8 mouse cellular contexts compared by ENCODE assay signal in the genomic region with DNA sequence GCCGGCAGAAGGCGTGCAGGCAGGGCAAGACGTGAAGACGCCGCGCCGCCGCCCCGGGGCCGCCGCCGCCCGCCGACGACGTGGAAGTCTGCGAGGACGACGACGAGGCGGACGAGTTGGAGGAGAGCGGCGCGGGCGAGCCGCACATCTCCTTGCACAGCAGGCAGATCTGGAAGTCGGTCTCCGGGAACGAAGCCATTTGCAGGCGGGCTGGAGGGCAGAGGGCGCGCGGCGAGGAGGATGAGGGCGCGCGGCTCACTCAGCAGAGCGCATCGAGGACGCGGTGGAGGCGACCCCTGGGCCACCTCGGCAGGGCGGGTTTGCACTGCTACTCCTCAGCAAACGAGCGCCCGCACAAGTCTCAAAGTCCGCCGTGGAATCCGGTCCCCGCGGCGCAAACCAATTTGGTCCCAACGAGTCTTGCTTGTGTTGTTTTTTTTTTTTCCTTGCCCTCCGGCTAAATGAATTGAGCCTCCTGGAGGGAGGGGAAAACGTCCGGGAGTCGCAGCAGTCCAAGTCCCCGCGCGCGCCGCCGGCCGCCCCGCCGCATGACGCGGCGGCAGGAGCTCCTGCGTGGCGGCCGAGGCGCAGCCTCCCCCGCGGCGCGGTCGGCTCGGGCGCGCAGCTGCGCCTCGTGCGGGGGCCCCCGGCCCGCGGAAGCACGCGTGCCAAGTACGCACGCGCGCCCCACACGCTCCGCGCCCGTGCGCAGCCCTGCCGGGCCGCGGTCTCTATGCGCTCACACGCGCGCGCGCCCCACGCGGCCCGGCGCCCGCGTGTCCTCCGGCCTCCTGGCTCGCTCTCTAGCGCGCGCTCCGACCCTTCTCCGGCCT. TPM values are rescaled to one million over a fixed set of nuclear protein-coding genes. Genes with fewer than 3 reads are reported as not detected.
A peak's percentile ranks its signal among the peaks of the same experiment; 100 is the strongest.
DNase-seq lines count a peak whose midpoint lies in the region; ATAC-seq and TF ChIP-seq lines count a peak whose summit lies in the region.

No protein-coding gene starts in this region.

- H3K4me2 ChIP-seq in lung, embryonic 14.5 days, result peak overlapping the region; percentile 88
- peak overlapping the region; percentile 82 for H3K4me2 ChIP-seq in hindbrain, embryonic 13.5 days
- peak overlapping the region; percentile 81 for H3K4me2 ChIP-seq in liver, postnatal 0 days (ENCODE audit: low read depth, low read length)

- no peaks in the 10 kb centered on the region for H3K9me3 ChIP-seq in lung, embryonic 14.5 days (ENCODE audit: low read depth, low read length)
- H3K9me3 ChIP-seq in hindbrain, embryonic 13.5 days, result no peaks in the 10 kb centered on the region
- no peaks in the 10 kb centered on the region for H3K9me3 ChIP-seq in liver, postnatal 0 days (ENCODE audit: low read length)

- DNase-seq in lung, embryonic 14.5 days, result peak; percentile 64
- no peak for DNase-seq in lung, postnatal 14 days
- DNase-seq in embryo, embryonic 11 days, result peak; percentile 80
- peak; percentile 34 for DNase-seq in liver, postnatal 0 days
- DNase-seq in testis, postnatal 14 days (ENCODE audit: low spot score), result peak; percentile 28
- DNase-seq in layer of hippocampus, adult 8-10 months (ENCODE audit: low spot score in 2 of 2), result no peak
- DNase-seq in ovary, postnatal 36 days (ENCODE audit: low spot score), result no peak

- WGBS in lung, embryonic 14.5 days, result 1% methylated on average over 98 of the region's 122 CpGs
- WGBS in hindbrain, embryonic 13.5 days, result under 1% methylated on average over 109 of the region's 122 CpGs
- 1% methylated on average over 107 of the region's 122 CpGs for WGBS in liver, postnatal 0 days (ENCODE audit: insufficient replicate concordance)

- H3K27ac ChIP-seq in lung, embryonic 14.5 days (ENCODE audit: low read depth), result peak overlapping the region; percentile 93
- peak overlapping the region; percentile 83 for H3K27ac ChIP-seq in hindbrain, embryonic 13.5 days
- H3K27ac ChIP-seq in liver, postnatal 0 days (ENCODE audit: low read depth), result no peak overlapping the region

- H3K36me3 ChIP-seq in lung, embryonic 14.5 days (ENCODE audit: insufficient read depth), result no peaks in the 10 kb centered on the region
- no peaks in the 10 kb centered on the region for H3K36me3 ChIP-seq in hindbrain, embryonic 13.5 days
- H3K36me3 ChIP-seq in liver, postnatal 0 days (replicated peaks; ENCODE audit: insufficient read depth, low read length), result no peaks in the 10 kb centered on the region

- peaks cover 3% of the 10 kb centered on the region; the same call in 1 of the 2 replicates for H3K4me1 ChIP-seq in lung, embryonic 14.5 days (ENCODE audit: insufficient read depth)
- peaks cover 49% of the 10 kb centered on the region for H3K4me1 ChIP-seq in hindbrain, embryonic 13.5 days (replicated peaks)
- H3K4me1 ChIP-seq in liver, postnatal 0 days (ENCODE audit: insufficient read depth), result no peaks in the 10 kb centered on the region

- H3K9ac ChIP-seq in lung, embryonic 14.5 days, result peak overlapping the region; percentile 86
- H3K9ac ChIP-seq in hindbrain, embryonic 13.5 days, result peak overlapping the region; percentile 82
- no peak overlapping the region; the same call in 1 of the 2 replicates for H3K9ac ChIP-seq in liver, postnatal 0 days (replicated peaks)

- peaks cover 21% of the 10 kb centered on the region for H3K27me3 ChIP-seq in lung, embryonic 14.5 days (ENCODE audit: insufficient read depth, low read length)
- peaks cover 52% of the 10 kb centered on the region for H3K27me3 ChIP-seq in hindbrain, embryonic 13.5 days
- H3K27me3 ChIP-seq in liver, postnatal 0 days (ENCODE audit: insufficient read depth, low read length), result peaks cover 53% of the 10 kb centered on the region

- TF ChIP-seq EP300 in liver, postnatal 0 days (IDR thresholded peaks at IDR 0.05; ENCODE audit: low read depth), result no peak

- peak overlapping the region; percentile 71 for H3K4me3 ChIP-seq in lung, embryonic 14.5 days (ENCODE audit: low read depth, low read length)
- H3K4me3 ChIP-seq in hindbrain, embryonic 13.5 days, result peak overlapping the region; percentile 65
- peak overlapping the region; percentile 50 for H3K4me3 ChIP-seq in liver, postnatal 0 days (ENCODE audit: low read depth, low read length)

- TF ChIP-seq CTCF in lung, embryonic 14.5 days (IDR thresholded peaks at IDR 0.05; ENCODE audit: low read depth), result no peak
- TF ChIP-seq CTCF in liver, postnatal 0 days (IDR thresholded peaks at IDR 0.05; ENCODE audit: low read depth), result no peak

- peak; percentile 23 for ATAC-seq in lung, embryonic 14.5 days (ENCODE audit: insufficient read depth)
- ATAC-seq in hindbrain, embryonic 13.5 days (ENCODE audit: low FRiP score), result peak; percentile 81
- peak; percentile 26; the same call in 1 of the 2 replicates for ATAC-seq in liver, postnatal 0 days

RNA-seq across cellular contexts. Expression of a gene that starts 1.0 kb away (rescaled TPM):
- 1.4 and 1.5 TPM in 2 replicates for polyA plus RNA-seq in lung, embryonic 14.5 days (2014; fragmentation: Nextera tagmentation; extraction: Ambion mirVana)
- 0.50 and 0.53 TPM in 2 replicates for polyA plus RNA-seq in hindbrain, embryonic 13.5 days (2015; fragmentation: Nextera tagmentation; extraction: Ambion mirVana)
- 0.05 and 0.06 TPM in 2 replicates for polyA plus RNA-seq in liver, postnatal 0 days (2015; fragmentation: Nextera tagmentation; extraction: Ambion mirVana)
- total RNA-seq in layer of hippocampus, adult 8-10 months (2022), result 1 to 10 TPM; 1.3 to 1.9 (median 1.6) TPM

RNA-seq across cellular contexts. Expression of a gene that starts 47.6 kb away (rescaled TPM):
- 0.27 TPM in 1 of 2 replicates, not detected in the other for polyA plus RNA-seq in lung, embryonic 14.5 days (2014; fragmentation: Nextera tagmentation; extraction: Ambion mirVana)
- 0.32 and 0.35 TPM in 2 replicates for polyA plus RNA-seq in hindbrain, embryonic 13.5 days (2015; fragmentation: Nextera tagmentation; extraction: Ambion mirVana)
- not detected in 2 replicates for polyA plus RNA-seq in liver, postnatal 0 days (2015; fragmentation: Nextera tagmentation; extraction: Ambion mirVana)
- not detected for total RNA-seq in layer of hippocampus, adult 8-10 months (2022)

RNA-seq across cellular contexts. Expression of a gene that starts 58.4 kb away (rescaled TPM):
- polyA plus RNA-seq in lung, embryonic 14.5 days (2014; fragmentation: Nextera tagmentation; extraction: Ambion mirVana), result not detected in 2 replicates
- polyA plus RNA-seq in hindbrain, embryonic 13.5 days (2015; fragmentation: Nextera tagmentation; extraction: Ambion mirVana), result not detected in 2 replicates
- polyA plus RNA-seq in liver, postnatal 0 days (2015; fragmentation: Nextera tagmentation; extraction: Ambion mirVana), result not detected in 2 replicates
- total RNA-seq in layer of hippocampus, adult 8-10 months (2022), result not detected

Comparison
In these comparisons a context has a peak if more than half of its experiments do, and no peak if none do; other contexts are left out.
1. DNase-seq: peak in lung, embryonic 14.5 days (single experiment), embryo, embryonic 11 days (single experiment), liver, postnatal 0 days (single experiment) and testis, postnatal 14 days (single experiment); none in lung, postnatal 14 days (single experiment), layer of hippocampus, adult 8-10 months (0 of 2) and ovary, postnatal 36 days (single experiment).
2. ATAC-seq: peak in every context shown above with its lines; median percentile 81 in hindbrain, embryonic 13.5 days; 26 in liver, postnatal 0 days; 23 in lung, embryonic 14.5 days.
3. Peak in every context shown above with its lines, with median percentiles within 50 percentile points of each other: H3K4me2 ChIP-seq and H3K4me3 ChIP-seq.